Mouse (Mus musculus) liver, adult 10 weeks (tissue): Measurements from ENCODE around the gene Zfp597. TPM values are rescaled to one million over a fixed set of nuclear protein-coding genes. Genes with fewer than 3 reads are reported as not detected.

Experiments used
- polyA plus RNA-seq: library from polyadenylated mRNA; stranded (reverse); fragments of 350-450 nt; fragmentation: Illumina TruSeq; extraction: RNeasy Lipid Tissue Mini Kit (QIAGEN cat#74804); gene quantifications from one replicate; pipeline ENCODE4 v1.2.3, GENCODE M21; 2014; ENCODE audit warnings: low read depth, low replicate concordance

The Zfp597 gene
- polyA plus RNA-seq: 7.1 TPM

GRCm38 (mm10) chr16:3884201-3885064, at the start of gene Zfp597, which contains the start of gene Gm20695:
Gene Zfp597, minus strand, starts transcription at chr16:3884561.
Gene Gm20695, plus strand, starts transcription at chr16:3884648.

GRCm38 (mm10) chr16:3908537-3909111, 24.3 kb upstream of the Zfp597 start, which contains the start of the genes 1700037C18Rik and Cluap1:
Gene 1700037C18Rik, minus strand, starts transcription at chr16:3908689.
Gene Cluap1, plus strand, starts transcription at chr16:3908801.

GRCm38 (mm10) chr16:3872216-3873047, 11.9 kb downstream of the Zfp597 start, which contains the start of gene Naa60:
Gene Naa60, plus strand, starts transcription at chr16:3872375.

GRCm38 (mm10) chr16:3846711-3847518, 37.4 kb downstream of the Zfp597 start, which contains the start of gene Zfp174:
Gene Zfp174, plus strand, starts transcription at chr16:3847268.

GRCm38 (mm10) chr16:3830588-3831109, 53.7 kb downstream of the Zfp597 start, which contains the start of gene Olfr15:
Gene Olfr15, plus strand, starts transcription at chr16:3830878.

Other genes with a start within 250 kb of the Zfp597 start
- gene Mefv, start 166.5 kb downstream of the Zfp597 start, polyA plus RNA-seq: 0.19 TPM
- 14.5 TPM for gene Zfp263, start 140.5 kb downstream of the Zfp597 start, polyA plus RNA-seq
- gene Olfr15, start 53.7 kb downstream of the Zfp597 start, polyA plus RNA-seq: not detected
- gene Zfp174, start 37.3 kb downstream of the Zfp597 start, polyA plus RNA-seq: 1.5 TPM
- 130 TPM for gene Naa60, start 12.2 kb downstream of the Zfp597 start, polyA plus RNA-seq
- gene Gm20695, start 87 bp upstream of the Zfp597 start, polyA plus RNA-seq: 2.5 TPM
- gene 1700037C18Rik, start 24.1 kb upstream of the Zfp597 start, polyA plus RNA-seq: not detected
- gene Cluap1, start 24.2 kb upstream of the Zfp597 start, polyA plus RNA-seq: 6.0 TPM
- 0.19 TPM for gene Nlrc3, start 92.1 kb upstream of the Zfp597 start, polyA plus RNA-seq
- 0.74 TPM for gene Slx4, start 119.2 kb upstream of the Zfp597 start, polyA plus RNA-seq
- not detected for gene Dnase1, start 152.4 kb upstream of the Zfp597 start, polyA plus RNA-seq
- gene Trap1, start 193.3 kb upstream of the Zfp597 start, polyA plus RNA-seq: 70.7 TPM